Mouse (Mus musculus) olfactory bulb, adult 2 months (tissue): ENCODE measurements around the gene Kif3c.

ENCODE experiments used
- CTCF ChIP-seq: fragments of 200-500 bp; IDR thresholded peaks from 2 replicates; pipeline ENCODE4 v1.5.1; 2012; ENCODE audit warnings: low read depth, mild to moderate bottlenecking, low read length, moderate library complexity; ENCODE audit not compliant: insufficient read depth
- POLR2A ChIP-seq: fragments of 200-500 bp; IDR thresholded peaks from 2 replicates; pipeline ENCODE4 v1.6.1; 2012; ENCODE audit warnings: mild to moderate bottlenecking, low read depth, low read length, moderate library complexity; ENCODE audit not compliant: insufficient read depth

- TF ChIP-seq CTCF (no peak), POLR2A (no peak)
Measured at GRCm38 (mm10) chr12:3436446-3436845, 71.5 kb downstream of the Kif3c start.
